Mouse (Mus musculus): ENCODE results near the gene AL607142.1.

GRCm38 (mm10) chr4:120071842-120072507 lies 7.2 kb downstream of the AL607142.1 start:
- TF ChIP-seq CTCF (conservative IDR thresholded peaks at IDR 0.05; ENCODE audit: low read length) (no peak), POU5F1 (IDR thresholded peaks at IDR 0.05; ENCODE audit: borderline replicate concordance, low read length) (no peak), NANOG (IDR thresholded peaks at IDR 0.05; ENCODE audit: borderline replicate concordance, low read length) (no peak)
